Mouse (Mus musculus): ENCODE data around the gene Timm17b.

DNA sequence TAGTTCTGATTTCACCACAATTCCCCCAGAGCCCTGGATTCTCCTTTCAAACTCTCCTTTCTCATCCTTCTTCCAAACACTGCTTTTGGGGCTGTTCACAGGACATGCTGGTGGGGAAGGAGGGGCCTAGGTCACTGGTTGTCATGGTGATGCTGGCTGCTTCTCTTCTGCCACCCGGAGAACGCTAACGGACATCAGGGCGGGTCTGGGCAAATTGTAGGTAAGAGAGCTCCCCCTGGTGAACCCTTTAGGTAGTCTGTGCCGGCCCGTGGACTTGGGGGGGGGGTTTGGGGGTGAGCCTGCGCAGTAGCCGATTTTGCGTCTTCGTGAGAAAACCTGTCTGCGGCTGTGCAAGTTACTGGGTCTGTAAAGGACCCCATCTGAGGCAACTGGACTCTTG lies 19.3 kb upstream of the Timm17b start:
- peak; percentile 57 for TF ChIP-seq CTCF (IDR thresholded peaks at IDR 0.05; ENCODE audit: low read depth, low read length)
- TF ChIP-seq POLR2A (IDR thresholded peaks at IDR 0.05; ENCODE audit: extremely low read depth, insufficient read depth, low read length) = no peak
